Mouse (Mus musculus) megakaryocyte progenitor cell, adult 5-6 weeks (primary cell): ENCODE results near the gene Prl2c2. TPM values are rescaled to one million over a fixed set of nuclear protein-coding genes. Genes with fewer than 3 reads are reported as not detected.
"Not testable (repeated sequence)": the region's sequence is repeated elsewhere in the genome, so short reads cannot be mapped to it uniquely, and the experiment has no call there.

ENCODE experiments used
- ATAC-seq: replicated peaks from 2 replicates; pipeline ENCODE4 v1.8.0; 2016; ENCODE audit warnings: mild to moderate bottlenecking, moderate TSS enrichment, inconsistent platforms; ENCODE audit not compliant: poor library complexity
- total RNA-seq, 2 experiments: library from RNA; stranded (forward) in 1 of 2; stranded (reverse) in 1 of 2; fragments of 157-497, 149-512 nt in 1 of 2; fragments of 200-1000 nt in 1 of 2; gene quantifications; 2 replicates each; pipeline versions ENCODE4 v1.2.3 to v1.2.4; 2015 to 2017

Gene Prl2c2
- total RNA-seq (2015) (not detected in 2 replicates), total RNA-seq (2017) (not detected in 2 replicates)

- ATAC-seq, result not testable (repeated sequence)
These were observed at the start of gene Prl2c2 for GRCm38 (mm10) chr13:13005283-13005682. Gene Prl2c2, minus strand, starts transcription at chr13:13005383.

GRCm38 (mm10) chr13:13025872-13026271 lies 20.7 kb upstream of the Prl2c2 start:
- ATAC-seq, result not testable (repeated sequence)

- not testable (repeated sequence) for ATAC-seq
These were observed 8.9 kb upstream of the Prl2c2 start for GRCm38 (mm10) chr13:13013993-13014549.

Other genes starting within 250 kb of the Prl2c2 start
- gene Prl2c3, start 205.3 kb downstream of the Prl2c2 start, total RNA-seq (2015), result not detected in 2 replicates
- not detected in 2 replicates for gene Prl2c3, start 205.3 kb downstream of the Prl2c2 start, total RNA-seq (2017)
- not detected in 2 replicates for gene Prl2c5, start 177.3 kb upstream of the Prl2c2 start, total RNA-seq (2015)
- gene Prl2c5, start 177.3 kb upstream of the Prl2c2 start, total RNA-seq (2017), result not detected in 2 replicates